Mouse (Mus musculus) gastrocnemius, adult 8-10 months (tissue): ENCODE data around the gene Rhebl1. TPM values are rescaled to one million over a fixed set of nuclear protein-coding genes. Genes with fewer than 3 reads are reported as not detected.

Experiments
- DNase-seq, 2 experiments: peaks; one replicate each; pipeline ENCODE4 v3.0.0; 2022; ENCODE audit warnings: low spot score in 2 of 2
- total RNA-seq, 4 experiments: library from RNA; stranded (reverse); gene quantifications; 2 replicates each; pipeline ENCODE4 v1.2.4; 2022

Gene Rhebl1
- total RNA-seq, 4 experiments from 2014 or later, result 1.4 to 2.9 (median 2.0) TPM

DNA sequence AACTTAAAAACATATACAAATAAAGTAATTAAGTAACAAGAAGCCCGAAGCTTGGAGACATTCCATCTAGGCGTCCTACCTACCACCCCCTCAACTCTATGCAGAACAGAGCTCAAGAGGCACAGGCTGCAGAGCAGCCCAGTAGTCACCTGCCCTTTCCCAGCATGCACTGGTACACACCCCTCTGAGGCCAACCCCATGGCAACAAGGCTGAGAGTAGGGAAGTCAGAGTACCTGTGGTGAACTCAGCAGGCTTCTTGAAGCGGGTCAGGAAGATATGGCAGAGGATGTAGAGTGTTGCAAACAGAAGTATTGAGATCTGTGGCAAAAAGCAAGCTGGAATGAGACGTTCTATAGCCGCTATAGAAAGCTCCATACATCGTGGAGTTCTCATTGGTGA lies 20.6 kb upstream of the Rhebl1 start:
- DNase-seq, result no peak

DNA sequence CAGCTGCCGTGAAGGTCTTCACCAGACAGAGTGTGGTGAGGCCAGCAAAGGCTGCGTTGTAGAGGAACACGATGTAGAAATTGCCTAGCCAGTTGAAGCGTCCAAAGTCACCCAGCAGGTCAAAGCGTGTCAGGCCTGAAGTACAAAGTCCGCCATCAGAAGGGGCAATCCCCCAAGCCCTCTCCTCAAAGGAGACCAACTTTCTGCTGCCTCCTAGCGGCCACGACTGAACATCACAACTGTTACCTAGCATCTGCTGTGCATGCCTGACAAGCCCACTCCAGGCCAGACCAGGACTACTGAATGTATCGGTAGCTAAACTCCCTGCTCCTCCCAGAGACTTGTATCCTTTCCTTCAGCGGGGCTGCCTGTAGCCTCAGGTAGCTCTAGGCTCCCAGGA lies 10.4 kb upstream of the Rhebl1 start:
- no peak for DNase-seq

GRCm38 (mm10) chr15:98902600-98902999 lies 8.3 kb upstream of the Rhebl1 start:
- no peak for DNase-seq

- DNase-seq, result no peak
Measured at GRCm38 (mm10) chr15:98901530-98901929, 7.2 kb upstream of the Rhebl1 start.

DNA sequence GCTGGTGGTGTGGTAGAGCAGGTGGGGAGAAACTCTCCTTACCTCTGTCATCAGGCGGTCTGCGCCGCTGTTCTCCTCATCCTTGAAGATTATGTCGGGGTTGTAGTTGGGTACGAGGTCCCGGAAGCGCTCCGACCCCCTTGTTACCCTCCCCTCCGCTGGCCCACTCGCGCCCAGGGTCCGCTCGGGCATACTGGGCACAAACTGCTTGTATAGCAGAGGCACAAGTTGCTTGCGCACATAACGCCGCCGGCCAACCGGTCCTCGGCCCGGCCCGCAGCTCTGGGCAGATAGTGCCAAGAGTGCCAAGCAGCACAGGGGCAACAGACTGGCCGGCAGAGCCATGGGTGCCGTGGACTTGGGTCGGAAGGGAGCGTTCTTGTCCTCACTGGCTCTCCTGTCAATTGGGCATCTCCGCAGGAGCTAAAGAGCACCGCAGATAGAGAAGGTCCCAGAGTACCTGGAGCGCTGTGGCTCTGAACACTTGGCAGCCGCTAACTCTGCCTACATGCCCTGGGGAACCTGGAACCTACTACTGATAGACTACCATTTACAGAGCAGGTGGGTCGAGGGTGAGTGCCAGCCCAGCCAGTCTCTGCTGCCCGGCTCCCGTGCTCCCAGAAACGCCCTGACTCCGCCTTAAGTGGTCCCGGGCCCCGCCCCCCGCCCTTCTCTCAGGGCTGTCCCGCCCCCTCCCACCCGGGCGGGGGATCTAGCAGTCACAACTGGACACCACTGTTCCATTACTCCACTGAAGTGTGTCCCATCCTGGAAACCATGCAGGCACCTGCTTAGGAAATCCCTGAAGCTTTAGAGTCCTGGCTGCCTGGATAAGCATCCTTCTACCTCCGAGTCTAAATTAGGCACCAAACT lies 3.8 kb upstream of the Rhebl1 start, which contains the start of gene Dhh:
Gene Dhh (minus strand): TSS at position 613 of the 873 bp plus-strand sequence.
- DNase-seq, result no peak

DNA sequence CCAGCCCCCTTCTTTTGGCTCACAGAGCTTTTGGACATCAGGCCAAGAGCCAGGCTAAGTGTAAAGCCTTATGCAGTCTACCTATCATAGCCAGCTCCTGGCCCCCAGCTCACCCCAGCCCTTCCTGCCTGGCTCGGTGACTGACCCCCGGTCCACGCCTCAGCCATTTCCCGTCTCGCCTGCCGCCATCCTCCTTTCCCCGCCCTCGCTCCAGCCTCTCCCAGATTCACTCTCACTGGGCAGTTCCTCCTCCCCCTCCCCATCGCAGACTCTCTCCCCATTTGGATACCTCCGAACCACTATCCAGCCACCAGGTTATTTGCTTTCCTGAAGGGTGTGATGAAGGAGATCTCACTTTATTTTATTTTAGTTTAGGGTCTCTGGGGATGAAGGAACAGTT lies 3.2 kb upstream of the Rhebl1 start:
- no peak for DNase-seq

DNA sequence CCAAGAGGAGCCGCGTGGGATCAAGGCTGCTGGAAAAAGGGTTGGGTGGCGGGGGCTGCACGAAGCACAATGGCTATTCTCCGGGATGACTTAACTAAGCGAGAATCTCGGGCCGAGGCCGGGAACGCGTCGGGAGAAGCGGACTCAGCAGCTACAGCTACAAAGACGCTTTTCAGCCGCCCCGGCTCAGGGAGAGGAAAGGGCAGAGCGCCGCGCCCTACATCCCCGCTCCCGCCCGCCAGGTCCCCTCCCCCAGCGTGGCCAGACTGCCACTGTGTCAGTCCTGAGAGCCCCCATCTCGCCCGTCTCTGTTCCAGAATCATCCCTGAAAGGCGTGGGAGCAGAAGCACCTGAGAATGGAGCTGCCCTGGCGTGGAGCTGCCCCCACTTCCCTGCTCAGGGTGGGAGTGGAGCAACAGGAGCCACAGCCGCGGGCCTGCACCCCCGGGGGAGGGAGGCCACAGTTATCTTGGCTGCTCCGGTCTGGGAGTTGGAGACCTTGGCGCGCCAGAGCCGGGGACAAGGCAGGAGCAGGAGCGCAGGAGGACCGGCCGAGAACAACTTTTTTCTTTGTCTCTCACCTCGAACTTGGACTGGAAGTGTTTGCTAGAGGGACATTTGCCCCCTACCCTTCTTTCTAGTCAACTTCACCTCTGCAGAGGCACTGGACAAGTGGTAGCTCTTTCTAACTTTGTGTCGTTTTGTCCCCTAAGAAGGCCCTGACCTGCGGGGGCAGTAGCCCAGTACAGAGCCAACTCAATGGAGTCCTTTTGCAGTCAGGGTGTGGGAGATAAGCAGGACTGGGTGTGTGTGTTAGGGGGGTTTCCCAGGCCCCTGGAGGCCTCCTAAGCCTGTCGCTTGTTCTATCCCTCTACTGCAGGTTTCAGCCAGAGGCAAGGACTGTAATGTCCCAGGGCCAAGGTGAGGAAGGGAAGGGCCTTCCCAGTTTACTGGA lies 1.6 kb upstream of the Rhebl1 start:
- DNase-seq, result no peak

DNA sequence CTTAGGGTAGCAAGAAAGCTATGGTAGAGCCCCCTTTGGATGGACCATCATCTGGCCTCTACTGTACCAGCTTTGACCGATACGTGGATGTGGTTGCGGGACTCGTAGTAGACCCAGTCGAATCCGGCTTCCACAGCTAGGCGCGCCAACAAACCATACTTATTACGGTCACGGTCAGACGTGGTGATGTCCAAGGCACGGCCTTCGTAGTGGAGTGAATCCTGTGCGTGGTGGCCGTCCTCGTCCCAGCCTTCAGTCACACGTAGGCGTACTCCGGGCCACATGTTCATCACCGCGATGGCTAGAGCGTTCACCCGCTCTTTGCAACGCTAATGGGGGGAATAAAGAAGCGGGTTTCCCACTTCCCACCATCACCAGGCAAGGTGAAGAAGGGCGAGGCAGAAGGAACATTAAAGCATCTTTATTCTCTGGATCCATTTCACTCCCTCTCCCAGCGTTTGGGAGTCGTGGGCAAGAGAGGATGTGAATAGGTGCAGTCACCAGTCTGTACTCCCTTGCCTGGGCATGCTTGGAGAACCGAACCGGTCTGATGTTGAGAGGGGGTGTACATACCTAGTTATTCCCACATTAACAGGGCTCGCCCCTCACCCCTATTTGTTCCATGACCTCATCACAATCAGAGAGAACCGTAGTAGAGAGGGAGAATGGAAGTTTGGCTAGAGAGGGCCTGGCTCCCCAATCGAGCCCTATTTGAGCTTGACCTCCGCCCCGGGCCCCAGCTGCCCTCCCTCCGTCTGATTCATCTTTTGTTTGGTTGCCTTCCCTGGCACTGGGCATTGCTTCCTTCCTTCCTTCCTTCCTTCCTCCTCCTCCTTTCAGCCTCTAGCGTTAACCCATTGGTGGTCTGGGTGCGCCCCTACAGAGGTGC lies 650 bp upstream of the Rhebl1 start:
- no peak for DNase-seq

GRCm38 (mm10) chr15:98893036-98893435 lies 1.3 kb downstream of the Rhebl1 start:
- no peak for DNase-seq

DNA sequence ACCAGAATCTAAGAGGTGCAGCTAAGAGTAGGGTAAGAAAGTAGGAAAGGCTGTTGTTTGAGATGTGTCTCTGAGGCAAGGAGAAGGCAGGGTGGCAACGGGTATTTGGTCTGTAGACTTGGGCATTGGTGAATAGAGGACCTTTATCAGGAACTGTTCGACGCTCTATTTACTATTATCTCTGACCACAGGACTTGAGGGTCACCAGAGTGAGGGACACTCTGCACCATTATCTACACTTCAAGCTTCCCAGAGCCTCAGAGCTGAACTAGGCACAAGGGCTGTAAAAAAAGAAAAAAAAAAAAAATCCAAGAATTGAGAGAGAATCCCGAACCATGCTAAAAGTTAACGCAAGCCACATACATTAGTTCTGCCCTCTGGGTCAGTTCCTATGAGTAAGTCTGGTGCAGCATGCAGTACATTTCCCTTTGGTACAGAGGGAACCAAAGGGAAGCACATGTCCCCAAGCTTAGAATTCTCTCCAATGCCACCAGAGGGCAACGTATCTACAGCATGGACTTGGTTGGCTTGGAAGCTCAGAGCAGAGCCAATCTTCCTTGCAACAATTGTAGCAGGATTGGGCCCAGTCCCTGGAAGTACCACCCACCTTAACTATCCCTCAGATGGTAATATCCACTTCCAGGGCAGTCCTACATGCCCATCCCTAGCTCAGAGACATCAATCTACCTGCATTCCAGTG lies 2.3 kb downstream of the Rhebl1 start:
- peak in 1 of 2 experiments; percentile 46 for DNase-seq

- DNase-seq, result no peak
Measured at GRCm38 (mm10) chr15:98891198-98891742, 3.1 kb downstream of the Rhebl1 start.

DNA sequence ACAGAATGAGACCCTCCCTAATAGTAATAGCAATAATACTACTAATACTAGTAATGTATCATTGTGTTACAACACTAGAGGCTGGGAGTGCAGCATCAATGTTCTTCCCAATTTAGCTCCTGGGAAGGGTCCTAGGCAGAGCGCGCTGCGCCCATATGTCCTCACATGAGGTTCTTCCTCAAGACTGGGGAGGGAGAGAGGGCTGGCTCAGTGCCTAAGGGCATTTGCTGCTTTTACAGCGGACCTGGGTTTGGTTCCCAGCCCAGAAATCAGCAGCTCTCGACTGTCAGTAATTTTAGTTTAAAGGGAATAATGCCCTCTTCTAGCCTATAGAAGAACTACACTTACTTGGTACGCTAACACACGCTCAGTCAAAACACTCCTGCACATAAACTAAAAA lies 6.8 kb downstream of the Rhebl1 start:
- DNase-seq, result no peak

GRCm38 (mm10) chr15:98886667-98887387 lies 7.5 kb downstream of the Rhebl1 start:
- DNase-seq, result no peak

DNA sequence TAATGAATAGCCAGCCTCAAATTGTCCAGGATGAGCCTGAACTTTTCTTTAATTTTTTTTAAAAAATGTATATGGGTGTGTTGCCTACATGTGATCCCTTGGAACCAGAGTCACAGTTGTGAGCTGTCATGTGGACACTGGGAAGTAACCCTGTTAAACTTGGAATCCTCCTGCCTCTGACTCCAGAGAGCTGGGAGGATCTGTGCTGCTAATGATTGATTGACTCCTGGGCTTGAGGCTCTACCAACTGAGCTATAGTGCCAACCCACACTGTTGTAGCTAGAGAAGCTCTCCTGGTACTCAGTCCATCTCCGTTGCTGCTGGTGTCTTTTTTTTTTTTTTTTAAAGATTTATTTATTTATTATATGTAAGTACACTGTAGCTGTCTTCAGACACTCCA lies 10.2 kb downstream of the Rhebl1 start:
- DNase-seq, result no peak

DNA sequence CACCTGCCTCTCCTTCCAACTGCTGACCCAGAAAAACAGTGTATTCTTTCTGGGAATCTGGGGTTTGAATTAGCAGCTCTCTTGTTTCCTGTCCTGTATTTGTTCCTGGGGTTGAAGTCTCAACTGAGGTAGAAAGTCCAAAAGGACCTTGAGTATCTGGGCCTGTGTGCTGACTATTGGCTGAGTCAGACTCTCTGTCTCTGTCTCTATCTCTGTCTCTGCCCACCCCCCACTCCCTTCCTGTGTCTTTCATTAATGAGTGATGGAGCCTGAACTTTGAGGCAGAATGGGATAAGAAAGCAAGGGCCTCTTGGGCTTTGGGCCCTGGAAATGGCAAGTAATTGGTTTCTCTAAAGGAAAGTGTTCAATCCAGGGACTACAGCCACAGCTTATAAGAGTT lies 10.7 kb downstream of the Rhebl1 start:
- no peak for DNase-seq

DNA sequence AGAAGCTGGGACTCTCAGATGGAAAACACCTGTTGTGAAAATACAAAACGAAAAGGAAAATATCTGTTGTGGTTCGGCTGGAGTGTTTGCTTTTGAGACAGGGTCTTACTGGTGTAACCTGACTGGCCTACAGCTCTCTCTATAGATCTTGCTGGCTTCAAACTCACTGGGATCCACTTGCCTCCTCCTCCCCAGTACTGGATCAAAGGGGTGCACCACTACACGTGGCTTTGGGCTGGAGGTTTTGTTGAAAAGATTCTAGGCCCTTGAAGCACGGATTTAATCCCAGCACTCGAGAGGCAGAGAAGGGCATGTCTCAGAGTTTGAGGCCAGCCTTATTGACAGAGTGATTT lies 12.7 kb downstream of the Rhebl1 start:
- DNase-seq, result no peak

DNA sequence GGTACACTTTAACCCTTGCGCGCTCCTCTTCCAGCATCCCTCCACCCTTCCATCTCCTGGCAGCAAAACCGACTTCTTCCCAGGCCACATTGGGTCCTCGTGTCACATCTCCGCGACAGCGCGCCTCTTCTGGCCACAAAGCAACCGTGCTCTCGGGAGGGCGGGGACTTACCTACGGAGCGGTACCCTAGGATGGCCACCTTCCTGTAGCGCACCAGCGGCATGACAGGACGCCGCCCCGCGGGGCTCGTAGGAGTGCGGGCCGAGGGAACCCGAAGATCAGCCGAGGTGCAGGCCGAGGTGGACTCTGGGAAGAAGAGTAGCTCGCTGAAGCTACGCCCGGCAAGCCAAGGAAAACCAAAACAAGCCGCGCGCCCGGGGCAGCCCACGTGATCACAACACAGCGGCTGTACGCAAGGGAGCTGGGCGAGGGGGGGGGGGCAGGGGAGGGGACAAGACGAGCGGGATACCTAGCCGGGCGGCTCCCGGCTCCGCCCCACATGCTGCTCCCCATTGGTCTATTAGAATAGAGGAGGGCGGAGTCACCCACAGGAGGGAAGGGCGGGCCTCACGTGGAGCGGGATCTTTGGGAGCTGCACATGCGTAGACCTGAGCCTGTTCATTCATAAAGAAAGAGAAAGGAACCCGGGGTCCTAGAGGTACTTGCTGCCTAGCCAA lies 13.2 kb downstream of the Rhebl1 start:
- DNase-seq, result peak; percentile 86 to 93

GRCm38 (mm10) chr15:98877331-98877730 lies 17.0 kb downstream of the Rhebl1 start:
- no peak for DNase-seq
